Mouse (Mus musculus) embryonic facial prominence, embryonic 10.5 days (tissue): ENCODE data around the gene Ezh2. TPM values are rescaled to one million over a fixed set of nuclear protein-coding genes. Genes with fewer than 3 reads are reported as not detected.
"Not testable (repeated sequence)": the region's sequence is repeated elsewhere in the genome, so short reads cannot be mapped to it uniquely, and the experiment has no call there.

Experiments
- DNase-seq: peaks from one replicate; pipeline ENCODE4 v3.0.0-alpha.2; 2017; ENCODE audit warnings: low spot score
- H3K27ac ChIP-seq: fragments of 300-500 bp; sonication (generic); replicated peaks from 2 replicates; pipeline ENCODE4 v1.5.1; 2016; ENCODE audit warnings: mild to moderate bottlenecking
- H3K27me3 ChIP-seq: fragments of 300-500 bp; sonication (generic); replicated peaks from 2 replicates; pipeline ENCODE4 v1.6.1; 2016; ENCODE audit warnings: low read depth, mild to moderate bottlenecking; ENCODE audit not compliant: poor library complexity, severe bottlenecking
- H3K36me3 ChIP-seq: fragments of 300-500 bp; sonication (generic); replicated peaks from 2 replicates; pipeline ENCODE4 v1.6.1; 2016; ENCODE audit warnings: mild to moderate bottlenecking, moderate library complexity
- H3K4me1 ChIP-seq: fragments of 300-500 bp; sonication (generic); 2 replicates; pipeline ENCODE4 v1.6.1; 2016
- H3K4me3 ChIP-seq: fragments of 300-500 bp; sonication (generic); 2 replicates; pipeline ENCODE4 v1.5.1; 2016; ENCODE audit warnings: mild to moderate bottlenecking, moderate library complexity
- H3K9me3 ChIP-seq: fragments of 300-500 bp; sonication (generic); 2 replicates; pipeline ENCODE4 v1.6.1; 2016; ENCODE audit warnings: mild to moderate bottlenecking
- WGBS: fragments of 180-500 bp; shearing (Covaris S2); methylation state at CpG from one replicate; pipeline ENCODE4 v1.1.7; 2016; 5-methylcytosine and 5-hydroxymethylcytosine counted together
- polyA plus RNA-seq: library from polyadenylated mRNA; unstranded; fragments of >200 nt; fragmentation: Nextera tagmentation; extraction: Ambion mirVana; gene quantifications from 2 replicates; pipeline ENCODE4 v1.2.1, GENCODE M21; 2016

The Ezh2 gene
- polyA plus RNA-seq = 173 and 174 TPM in 2 replicates

GRCm38 (mm10) chr6:47594926-47595623 lies at the start of gene Ezh2:
Gene Ezh2, minus strand, starts transcription at chr6:47595341.
- peak; percentile 98 for DNase-seq
- Histone ChIP-seq H3K27ac (peak within 1 kb of the TSS; percentile 100), H3K4me1 (peaks cover 29% of the 10 kb centered on the region), H3K4me3 (peak within 1 kb of the TSS; percentile 89), H3K27me3 (no peaks in the 10 kb centered on the region), H3K9me3 (no peaks in the 10 kb centered on the region), H3K36me3 (no peaks in the 10 kb centered on the region)
- WGBS = under 1% methylated on average over 69 of the region's 69 CpGs

GRCm38 (mm10) chr6:47636527-47637076 lies 41.5 kb upstream of the Ezh2 start:
- DNase-seq = no peak
- H3K4me1 ChIP-seq = no peaks in the 10 kb centered on the region
- H3K27ac ChIP-seq = no peak overlapping the region
- H3K36me3 ChIP-seq = no peaks in the 10 kb centered on the region
- H3K27me3 ChIP-seq = no peaks in the 10 kb centered on the region
- no peaks in the 10 kb centered on the region for H3K9me3 ChIP-seq
- 73% methylated on average over 6 of the region's 6 CpGs for WGBS
- no peak overlapping the region for H3K4me3 ChIP-seq

- Histone ChIP-seq H3K9me3 (no peaks in the 10 kb centered on the region), H3K27ac (no peak overlapping the region), H3K4me3 (no peak overlapping the region), H3K4me1 (no peaks in the 10 kb centered on the region), H3K27me3 (no peaks in the 10 kb centered on the region), H3K36me3 (no peaks in the 10 kb centered on the region)
- no peak for DNase-seq
- WGBS = 73% methylated on average over 5 of the region's 5 CpGs
Measured at GRCm38 (mm10) chr6:47635995-47636526, 40.9 kb upstream of the Ezh2 start.

GRCm38 (mm10) chr6:47635207-47635994 lies 40.3 kb upstream of the Ezh2 start:
- DNase-seq = no peak
- H3K9me3 ChIP-seq = no peaks in the 10 kb centered on the region
- no peaks in the 10 kb centered on the region for H3K36me3 ChIP-seq
- H3K4me3 ChIP-seq = no peak overlapping the region
- no peaks in the 10 kb centered on the region for H3K27me3 ChIP-seq
- H3K27ac ChIP-seq = no peak overlapping the region
- WGBS = 76% methylated on average over 7 of the region's 7 CpGs
- H3K4me1 ChIP-seq = no peaks in the 10 kb centered on the region

- Histone ChIP-seq H3K27ac (no peak overlapping the region), H3K9me3 (no peaks in the 10 kb centered on the region), H3K36me3 (no peaks in the 10 kb centered on the region), H3K27me3 (no peaks in the 10 kb centered on the region), H3K4me3 (no peak overlapping the region), H3K4me1 (no peaks in the 10 kb centered on the region)
- DNase-seq = no peak
Measured at GRCm38 (mm10) chr6:47633467-47633866, 38.3 kb upstream of the Ezh2 start.

GRCm38 (mm10) chr6:47630061-47630460 lies 34.9 kb upstream of the Ezh2 start:
- not testable (repeated sequence) for H3K4me3 ChIP-seq, H3K36me3 ChIP-seq, H3K27me3 ChIP-seq, H3K9me3 ChIP-seq, H3K27ac ChIP-seq, H3K4me1 ChIP-seq, DNase-seq
- 75% methylated on average over 1 of the region's 1 CpGs for WGBS

GRCm38 (mm10) chr6:47627978-47628377 lies 32.8 kb upstream of the Ezh2 start:
- H3K27me3 ChIP-seq = no peaks in the 10 kb centered on the region
- no peaks in the 10 kb centered on the region for H3K4me1 ChIP-seq
- 60% methylated on average over 3 of the region's 3 CpGs for WGBS
- no peaks in the 10 kb centered on the region for H3K9me3 ChIP-seq
- H3K27ac ChIP-seq = no peak overlapping the region
- no peak for DNase-seq
- no peaks in the 10 kb centered on the region for H3K36me3 ChIP-seq
- H3K4me3 ChIP-seq = no peak overlapping the region

- H3K27me3 ChIP-seq, H3K4me3 ChIP-seq, H3K27ac ChIP-seq, H3K4me1 ChIP-seq, DNase-seq, H3K36me3 ChIP-seq, H3K9me3 ChIP-seq: not testable (repeated sequence)
- 90% methylated on average over 3 of the region's 3 CpGs for WGBS
Measured at GRCm38 (mm10) chr6:47626976-47627375, 31.8 kb upstream of the Ezh2 start.

GRCm38 (mm10) chr6:47621039-47621438 lies 25.9 kb upstream of the Ezh2 start:
- no peak overlapping the region for H3K4me3 ChIP-seq
- H3K4me1 ChIP-seq = no peaks in the 10 kb centered on the region
- no peaks in the 10 kb centered on the region for H3K9me3 ChIP-seq
- no peak for DNase-seq
- H3K36me3 ChIP-seq = no peaks in the 10 kb centered on the region
- WGBS = 78% methylated on average over 2 of the region's 2 CpGs
- H3K27me3 ChIP-seq = no peaks in the 10 kb centered on the region
- no peak overlapping the region for H3K27ac ChIP-seq

- H3K27me3 ChIP-seq, H3K36me3 ChIP-seq, H3K27ac ChIP-seq, H3K9me3 ChIP-seq, DNase-seq, H3K4me1 ChIP-seq, H3K4me3 ChIP-seq: not testable (repeated sequence)
- 65% methylated on average over 5 of the region's 5 CpGs for WGBS
Measured at GRCm38 (mm10) chr6:47608306-47608705, 13.2 kb upstream of the Ezh2 start.

- no peaks in the 10 kb centered on the region for H3K4me1 ChIP-seq
- WGBS = 84% methylated on average over 1 of the region's 1 CpGs
- DNase-seq = no peak
- no peak overlapping the region for H3K27ac ChIP-seq
- no peak overlapping the region for H3K4me3 ChIP-seq
- H3K36me3 ChIP-seq = no peaks in the 10 kb centered on the region
- H3K9me3 ChIP-seq = no peaks in the 10 kb centered on the region
- no peaks in the 10 kb centered on the region for H3K27me3 ChIP-seq
Measured at GRCm38 (mm10) chr6:47601931-47602330, 6.8 kb upstream of the Ezh2 start.

- H3K36me3 ChIP-seq = no peaks in the 10 kb centered on the region
- no peak for DNase-seq
- H3K27ac ChIP-seq = peak overlapping the region; percentile 100
- 6% methylated on average over 6 of the region's 6 CpGs for WGBS
- H3K27me3 ChIP-seq = no peaks in the 10 kb centered on the region
- peak overlapping the region; percentile 89 for H3K4me3 ChIP-seq
- no peaks in the 10 kb centered on the region for H3K9me3 ChIP-seq
- H3K4me1 ChIP-seq = peaks cover 27% of the 10 kb centered on the region
Measured at GRCm38 (mm10) chr6:47595696-47596095, 555 bp upstream of the Ezh2 start.
